Mouse (Mus musculus): ENCODE results near the gene Scgb1a1. TPM values are rescaled to one million over a fixed set of nuclear protein-coding genes. Genes with fewer than 3 reads are reported as not detected.

The Scgb1a1 gene
- polyA plus RNA-seq (2012; rRNA removed; ENCODE audit: low replicate concordance), result 0.49 and 24.9 TPM in 2 replicates

DNA sequence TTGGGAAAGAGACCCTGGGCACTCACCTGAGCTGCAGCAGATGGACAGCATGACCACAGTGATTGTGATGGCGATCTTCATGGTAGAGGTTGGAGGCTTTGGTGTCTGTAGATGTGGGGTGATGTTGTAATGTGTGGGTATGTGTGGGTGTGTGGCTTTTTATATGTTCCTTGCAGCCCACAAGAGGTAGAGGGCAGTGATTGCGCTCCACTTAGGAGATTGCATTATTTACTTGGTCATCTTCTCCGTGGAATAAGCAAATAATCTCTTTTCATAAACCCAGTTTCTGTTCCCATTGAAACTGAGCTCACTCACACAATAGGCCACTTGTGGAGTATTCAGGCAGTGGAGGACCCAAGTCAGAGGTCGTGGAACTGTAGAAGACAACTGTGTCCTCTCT is at the start of gene Scgb1a1:
Scgb1a1 (minus strand) TSS at position 138 of the 400 bp plus-strand sequence.

DNA sequence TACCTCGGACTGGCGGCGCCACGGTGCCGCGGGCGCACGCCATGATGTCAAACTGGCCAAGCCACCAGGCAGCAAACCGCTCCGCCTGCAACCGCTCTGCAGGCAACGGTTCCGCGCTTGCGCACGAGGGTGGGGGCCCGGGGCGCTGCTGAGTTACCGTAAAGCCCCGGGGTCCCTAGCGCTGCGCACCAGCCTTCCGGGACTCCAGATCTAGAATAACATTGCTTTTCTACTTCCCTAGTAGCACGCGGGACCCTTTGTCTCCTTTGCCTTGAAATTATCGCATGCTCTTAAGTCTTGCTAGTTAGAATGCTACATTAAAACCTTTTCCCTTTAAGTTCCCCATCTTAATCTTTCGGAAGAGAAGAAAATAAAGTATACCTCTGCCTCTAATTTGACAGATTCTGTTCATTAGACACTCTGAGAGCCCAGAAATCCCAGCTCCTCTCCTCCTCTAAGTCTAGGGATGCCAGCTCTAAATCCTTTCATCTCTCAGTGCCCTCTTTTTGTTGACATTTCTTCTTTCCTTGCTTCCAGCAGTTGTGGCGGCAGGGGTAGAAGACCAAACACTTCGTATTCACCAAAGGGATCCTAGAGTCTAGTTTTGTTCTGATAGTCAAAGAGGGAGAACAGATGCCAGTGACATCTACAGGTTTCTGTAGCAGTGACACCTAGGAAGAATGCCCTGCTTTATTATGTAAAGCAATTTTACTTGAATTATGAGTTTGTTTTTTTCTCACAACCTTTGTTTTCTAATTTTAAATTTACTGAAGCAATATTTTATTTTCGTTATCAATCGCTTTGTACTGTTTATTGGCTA is 48.0 kb upstream of the Scgb1a1 start, which contains the start of gene Asrgl1:
Asrgl1 (minus strand) TSS at position 125 of the 820 bp plus-strand sequence.

Other genes starting within 250 kb of the Scgb1a1 start
- 0.45 and 1.2 TPM in 2 replicates for gene Gng3, start 248.8 kb downstream of the Scgb1a1 start, polyA plus RNA-seq (2012; rRNA removed; ENCODE audit: low replicate concordance)
- 14.5 and 30.5 TPM in 2 replicates for gene Lrrn4cl, start 237.2 kb downstream of the Scgb1a1 start, polyA plus RNA-seq (2012; rRNA removed; ENCODE audit: low replicate concordance)
- 98.3 and 108 TPM in 2 replicates for gene Ubxn1, start 216.5 kb downstream of the Scgb1a1 start, polyA plus RNA-seq (2012; rRNA removed; ENCODE audit: low replicate concordance)
- gene Uqcc3, start 207.0 kb downstream of the Scgb1a1 start, polyA plus RNA-seq (2012; rRNA removed; ENCODE audit: low replicate concordance), result 37.3 and 43.9 TPM in 2 replicates
- gene Lbhd1, start 204.2 kb downstream of the Scgb1a1 start, polyA plus RNA-seq (2012; rRNA removed; ENCODE audit: low replicate concordance), result 2.7 and 4.3 TPM in 2 replicates
- not detected in 2 replicates for gene Gm49403, start 204.0 kb downstream of the Scgb1a1 start, polyA plus RNA-seq (2012; rRNA removed; ENCODE audit: low replicate concordance)
- gene 1810009A15Rik, start 199.1 kb downstream of the Scgb1a1 start, polyA plus RNA-seq (2012; rRNA removed; ENCODE audit: low replicate concordance), result 25.8 and 26.2 TPM in 2 replicates
- 0.34 TPM in 1 of 2 replicates, not detected in the other for gene Gm49416, start 199.0 kb downstream of the Scgb1a1 start, polyA plus RNA-seq (2012; rRNA removed; ENCODE audit: low replicate concordance)
- gene Ints5, start 195.0 kb downstream of the Scgb1a1 start, polyA plus RNA-seq (2012; rRNA removed; ENCODE audit: low replicate concordance), result 19.2 and 38.4 TPM in 2 replicates
- gene Ganab, start 189.9 kb downstream of the Scgb1a1 start, polyA plus RNA-seq (2012; rRNA removed; ENCODE audit: low replicate concordance), result 101 and 184 TPM in 2 replicates
- gene B3gat3, start 167.6 kb downstream of the Scgb1a1 start, polyA plus RNA-seq (2012; rRNA removed; ENCODE audit: low replicate concordance), result 78.6 and 99.5 TPM in 2 replicates
- gene Rom1, start 158.6 kb downstream of the Scgb1a1 start, polyA plus RNA-seq (2012; rRNA removed; ENCODE audit: low replicate concordance), result 13.6 and 15.0 TPM in 2 replicates
- 53.7 and 84.8 TPM in 2 replicates for gene Eml3, start 158.4 kb downstream of the Scgb1a1 start, polyA plus RNA-seq (2012; rRNA removed; ENCODE audit: low replicate concordance)
- 20.1 and 44.4 TPM in 2 replicates for gene Mta2, start 146.1 kb downstream of the Scgb1a1 start, polyA plus RNA-seq (2012; rRNA removed; ENCODE audit: low replicate concordance)
- gene Tut1, start 134.1 kb downstream of the Scgb1a1 start, polyA plus RNA-seq (2012; rRNA removed; ENCODE audit: low replicate concordance), result 15.9 and 30.2 TPM in 2 replicates
- 255 and 492 TPM in 2 replicates for gene Eef1g, start 120.9 kb downstream of the Scgb1a1 start, polyA plus RNA-seq (2012; rRNA removed; ENCODE audit: low replicate concordance)
- gene Ahnak, start 98.7 kb downstream of the Scgb1a1 start, polyA plus RNA-seq (2012; rRNA removed; ENCODE audit: low replicate concordance), result 56.5 and 94.9 TPM in 2 replicates
- 3.2 and 6.8 TPM in 2 replicates for gene Asrgl1, start 47.7 kb upstream of the Scgb1a1 start, polyA plus RNA-seq (2012; rRNA removed; ENCODE audit: low replicate concordance)